Mouse (Mus musculus) B cell, adult (primary cell): ENCODE results near the gene Rae1. TPM values are rescaled to one million over a fixed set of nuclear protein-coding genes. Genes with fewer than 3 reads are reported as not detected.

Source experiments
- total RNA-seq: library from RNA; stranded (reverse); gene quantifications from 4 replicates; pipeline ENCODE4 v1.2.4, GENCODE M21; 2023; ENCODE audit not compliant: inconsistent age

The Rae1 gene
- 107 to 128 TPM (median 119 TPM) in 4 replicates for total RNA-seq

DNA sequence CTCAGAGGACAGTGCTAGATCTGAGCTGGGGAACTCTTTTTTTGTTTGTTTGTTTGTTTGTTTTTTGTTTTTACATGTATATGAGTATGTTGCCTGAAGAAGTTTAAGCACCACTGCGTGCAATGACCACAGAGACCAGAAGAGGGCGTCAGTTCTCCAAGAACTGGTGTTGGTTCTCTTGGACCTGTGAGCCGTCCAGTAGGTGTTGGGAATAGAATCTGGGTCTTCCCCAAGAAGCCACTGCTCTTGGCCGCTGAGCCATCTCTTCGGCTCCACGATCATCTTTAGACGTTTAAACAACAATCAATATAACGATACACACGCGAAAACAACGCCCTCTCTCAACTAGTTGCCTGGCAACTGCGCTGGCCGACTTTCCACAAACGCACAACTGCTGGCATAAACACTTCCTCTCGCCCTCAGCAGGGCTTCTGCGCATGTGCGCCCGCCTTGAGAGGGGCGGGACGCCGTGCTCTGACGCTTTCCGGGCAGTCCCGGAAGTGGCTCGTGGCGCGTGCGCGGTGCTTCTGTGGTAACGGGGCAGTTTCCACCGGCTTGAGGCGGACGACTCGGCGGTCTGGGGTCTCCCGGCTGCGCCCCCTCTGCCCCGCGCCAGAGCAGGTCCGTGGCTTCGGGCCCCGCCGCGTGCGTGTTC lies at the start of gene Rae1:
Gene Rae1, plus strand, starts transcription at position 488 of the 655 bp plus-strand sequence.

DNA sequence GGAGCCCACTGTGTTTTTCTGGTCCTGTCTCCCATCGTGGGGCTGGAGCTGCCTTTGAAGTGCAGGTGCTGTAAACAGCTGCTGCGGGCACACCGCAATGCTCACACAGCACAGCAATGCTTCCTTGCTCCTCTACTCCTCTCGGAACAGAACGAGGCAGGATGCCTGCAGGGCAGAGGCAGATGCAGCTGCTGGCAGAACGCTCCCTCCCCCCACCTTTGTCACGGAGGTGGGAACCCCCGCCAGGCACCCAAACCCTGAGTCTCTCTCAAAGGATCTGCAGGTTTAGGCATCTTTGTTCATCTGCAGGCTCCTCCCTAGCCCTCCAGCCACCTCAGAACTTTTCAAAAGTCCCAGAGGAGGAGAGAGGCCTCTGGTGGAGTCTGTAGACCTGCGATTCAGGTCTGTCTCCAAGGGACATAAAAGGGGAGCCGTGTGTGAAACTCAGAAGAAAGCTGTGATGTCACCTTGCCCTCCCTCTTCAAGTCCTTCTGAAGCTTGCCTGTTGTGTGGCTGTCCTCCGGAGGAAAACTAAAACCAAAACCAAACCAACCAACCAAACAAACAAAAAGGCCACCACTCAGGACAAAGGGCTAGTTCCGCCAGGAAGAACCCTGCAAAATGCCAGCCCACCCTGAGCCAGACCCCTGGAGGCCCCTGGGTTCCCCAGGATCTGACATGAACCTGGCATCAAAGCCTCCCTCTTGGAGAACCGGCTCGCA lies 22.3 kb upstream of the Rae1 start, which contains the start of gene Spo11:
Gene Spo11, plus strand, starts transcription at position 292 of the 722 bp plus-strand sequence.

DNA sequence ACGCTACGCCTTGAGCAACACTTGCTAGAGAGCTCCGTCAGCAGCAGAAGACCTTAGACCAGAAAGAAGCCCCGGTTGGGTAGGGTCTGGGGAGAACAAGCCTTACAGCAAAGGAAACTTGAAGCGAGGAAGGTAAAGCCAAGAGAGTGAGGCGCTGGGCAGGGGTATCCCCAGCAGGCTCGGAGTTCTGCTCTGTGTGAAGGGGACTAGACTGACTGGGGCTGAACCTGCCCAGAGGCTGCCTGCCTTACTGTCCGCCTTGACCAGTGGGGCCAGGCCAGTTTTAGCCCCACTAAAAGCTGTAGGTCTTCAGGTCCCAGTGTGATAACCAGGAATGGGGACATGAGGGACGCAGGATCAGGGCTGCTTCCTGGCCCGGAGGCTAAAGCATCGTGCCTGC lies 20.5 kb downstream of the Rae1 start, which contains the start of gene Rbm38:
Gene Rbm38, plus strand, starts transcription at position 69 of the 400 bp plus-strand sequence.

Other genes with a start within 250 kb of the Rae1 start
- not detected in 4 replicates for gene Bmp7, start 59.8 kb upstream of the Rae1 start, total RNA-seq
- 0.64 to 0.87 TPM (median 0.83 TPM) in 4 replicates for gene Spo11, start 22.4 kb upstream of the Rae1 start, total RNA-seq
- gene Rbm38, start 20.4 kb downstream of the Rae1 start, total RNA-seq = 154 to 164 TPM (median 161 TPM) in 4 replicates
- gene Ctcfl, start 119.4 kb downstream of the Rae1 start, total RNA-seq = not detected in 4 replicates
- not detected in 4 replicates for gene Pck1, start 152.9 kb downstream of the Rae1 start, total RNA-seq
- gene Zbp1, start 218.8 kb downstream of the Rae1 start, total RNA-seq = 24.6 to 56.3 TPM (median 36.8 TPM) in 4 replicates